Mouse (Mus musculus) T-helper 17 cell (primary cell): ENCODE results near the gene Kazn.

ENCODE experiments used
- in situ Hi-C, 2 experiments: fragments of 300-600 bp; cut with MboI, MseI; formaldehyde crosslinking; loops; 1 replicate in 1 of 2; 2 replicates in 1 of 2; pipeline ENCODE4 v1.15.1; 2025; ENCODE audit warnings: high pct_unique_total_duplicates in 2 of 2

Kazn gene

DNA sequence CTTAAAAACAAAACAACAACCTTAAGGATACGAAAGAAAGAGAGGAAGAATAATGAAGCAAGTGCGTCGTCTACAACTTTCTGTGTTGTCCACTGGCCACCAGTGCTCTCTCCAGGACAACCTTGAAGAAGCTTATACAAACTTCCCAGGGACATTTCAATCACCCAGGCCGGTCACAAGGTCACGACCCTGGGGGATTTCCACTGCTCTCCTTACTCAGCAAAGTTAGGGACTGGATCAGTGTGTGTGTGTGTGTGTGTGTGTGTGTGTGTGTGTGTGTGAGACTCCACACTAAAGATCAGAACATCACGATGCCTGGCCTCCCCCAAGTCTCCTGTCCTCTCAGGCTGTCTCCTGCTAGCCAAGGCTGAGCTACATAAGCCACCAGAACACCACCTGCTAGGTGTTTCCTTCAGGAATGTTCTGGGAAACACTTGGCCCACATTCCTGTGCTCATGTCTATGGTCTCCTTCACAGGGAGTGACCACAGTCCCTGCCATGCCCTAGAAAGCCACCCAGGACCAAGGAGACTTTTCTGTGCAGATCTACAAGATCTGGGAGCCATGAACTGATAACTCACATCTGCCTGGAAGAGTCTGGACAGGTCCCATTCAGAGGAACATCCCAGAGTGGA is 3.7 kb upstream of the Kazn start:
- in situ Hi-C loops = no loop called here

DNA sequence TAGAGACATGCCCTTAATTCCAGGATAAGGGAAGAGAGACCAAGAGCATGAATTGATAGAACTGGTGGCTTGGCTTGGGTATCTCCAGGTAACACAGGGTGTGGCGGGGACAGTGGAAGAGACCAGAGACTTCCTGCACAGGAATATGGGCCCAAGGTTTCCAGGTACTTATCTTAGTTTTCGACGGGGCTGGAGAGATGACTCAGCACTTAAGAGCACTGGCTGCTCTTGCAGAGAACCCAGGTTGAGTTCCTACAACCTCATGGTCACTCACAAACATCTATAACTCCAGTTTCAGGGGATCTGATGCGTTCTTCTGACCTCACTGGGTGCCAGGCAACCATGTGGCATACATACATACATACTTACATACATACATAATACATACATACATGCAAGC is 3.0 kb upstream of the Kazn start:
- in situ Hi-C loops = no loop called here

GRCm38 (mm10) chr4:142240874-142241273 is 1.7 kb upstream of the Kazn start:
- in situ Hi-C loops = no loop called here

DNA sequence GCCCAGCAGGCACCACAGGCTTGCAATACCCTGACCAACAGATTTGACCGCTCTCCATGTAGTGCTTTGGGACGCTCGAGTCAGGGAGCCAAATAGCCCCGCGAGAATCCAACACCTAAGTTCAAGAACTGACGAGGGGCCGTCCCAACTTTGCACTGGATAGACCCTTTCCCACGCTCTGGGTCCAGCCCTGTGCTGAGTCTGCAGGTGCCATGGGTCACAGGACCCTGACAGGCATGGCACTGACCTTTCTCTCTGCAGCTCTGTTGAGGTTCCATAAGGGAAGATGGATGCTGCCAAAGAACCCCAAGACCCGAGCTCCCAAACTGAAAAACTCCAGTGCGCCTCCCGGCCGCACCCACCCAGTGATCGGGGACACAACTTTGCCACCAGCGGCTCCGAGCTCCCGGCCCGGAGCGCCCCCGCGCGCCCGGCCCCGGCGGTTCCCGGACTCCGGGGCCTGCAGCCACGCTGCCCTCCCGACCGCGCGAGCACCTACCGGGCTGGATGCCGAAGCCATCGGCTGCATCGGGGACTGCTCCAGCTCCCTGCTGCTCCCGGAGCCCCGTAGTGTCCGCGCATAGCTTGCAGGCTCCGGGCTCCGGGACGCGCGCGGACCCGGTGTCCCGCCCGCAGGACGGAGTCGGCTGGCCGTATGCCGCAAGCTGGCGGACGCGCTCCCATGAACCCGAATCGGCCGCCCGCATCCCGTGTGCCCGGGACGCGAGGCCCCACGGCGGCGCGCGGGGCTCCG is 538 bp downstream of the Kazn start:
- in situ Hi-C loops = no loop called here

DNA sequence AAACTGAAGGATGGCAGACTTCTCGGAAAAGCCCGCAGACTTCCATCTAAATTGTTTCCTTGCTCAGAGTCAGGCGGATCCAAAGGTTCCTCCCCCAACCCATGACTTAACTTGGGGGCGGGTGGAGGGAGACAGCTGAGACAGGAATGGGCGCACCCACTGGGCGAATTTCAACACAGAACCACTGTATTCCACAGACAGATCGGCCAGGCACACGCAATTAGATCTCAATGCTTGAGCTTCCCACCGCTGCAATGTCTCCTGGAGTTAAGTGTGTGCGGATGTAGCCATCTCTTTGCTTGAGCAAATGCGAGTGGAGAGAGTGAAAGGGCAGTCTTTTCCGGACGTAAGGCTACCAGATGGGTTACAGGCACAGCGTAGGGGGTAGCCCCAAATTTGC is 1.2 kb downstream of the Kazn start:
- in situ Hi-C loops = no loop called here

GRCm38 (mm10) chr4:142236681-142237080 is 2.5 kb downstream of the Kazn start:
- in situ Hi-C loops = no loop called here

GRCm38 (mm10) chr4:142235426-142235825 is 3.8 kb downstream of the Kazn start:
- in situ Hi-C loops = no loop called here

DNA sequence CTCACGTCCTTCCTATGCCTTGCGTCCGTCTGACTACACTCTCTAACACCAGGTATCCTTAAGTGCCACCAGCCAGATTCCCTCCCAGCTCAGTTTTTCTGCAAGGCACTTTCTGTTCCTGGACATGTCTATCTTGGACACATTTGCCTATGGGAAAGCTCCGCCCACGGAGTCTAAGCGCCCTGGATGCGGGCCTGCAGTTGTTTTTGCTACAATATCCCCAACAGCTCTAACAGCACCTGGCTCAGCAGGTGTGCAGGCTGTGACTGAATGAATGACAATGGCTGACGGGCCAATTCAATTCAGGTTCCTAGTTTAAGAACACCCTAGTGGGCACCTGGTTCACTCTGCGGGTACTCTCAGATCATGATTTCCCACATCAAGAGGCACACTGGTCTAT is 4.4 kb downstream of the Kazn start:
- in situ Hi-C loops = no loop called here

DNA sequence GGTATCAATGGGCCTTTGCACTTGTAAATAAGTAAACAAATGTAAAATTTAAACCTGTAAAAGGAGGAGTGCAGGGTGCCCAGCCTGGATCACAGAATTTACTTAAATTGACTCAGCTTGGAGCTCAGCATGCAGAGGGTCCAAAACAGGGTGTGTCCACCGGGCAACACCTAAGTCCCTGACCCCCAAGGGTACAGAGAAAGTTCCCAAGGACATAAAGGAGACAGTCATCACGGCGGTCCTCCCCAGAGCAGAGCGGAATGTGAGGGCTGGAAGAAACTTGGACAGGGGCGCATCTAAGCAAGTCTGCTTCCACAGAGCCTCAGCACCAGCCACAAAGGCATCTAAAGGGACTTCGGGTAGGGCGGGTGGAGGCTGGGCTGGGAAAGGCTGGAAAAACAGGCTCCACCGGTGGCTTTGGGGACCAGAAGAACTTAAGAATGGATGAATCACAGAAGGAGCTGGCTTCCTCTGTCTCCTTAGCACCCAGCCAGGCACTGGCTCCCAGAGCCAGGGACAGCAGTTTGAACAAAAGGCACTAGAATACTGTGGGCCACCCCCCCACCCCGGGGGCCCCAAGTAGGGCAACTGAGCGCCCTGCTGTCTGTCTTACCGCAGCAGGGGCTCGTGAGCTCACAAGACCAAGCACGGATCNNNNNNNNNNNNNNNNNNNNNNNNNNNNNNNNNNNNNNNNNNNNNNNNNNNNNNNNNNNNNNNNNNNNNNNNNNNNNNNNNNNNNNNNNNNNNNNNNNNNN is 10.2 kb downstream of the Kazn start:
- in situ Hi-C loops = no loop called here

DNA sequence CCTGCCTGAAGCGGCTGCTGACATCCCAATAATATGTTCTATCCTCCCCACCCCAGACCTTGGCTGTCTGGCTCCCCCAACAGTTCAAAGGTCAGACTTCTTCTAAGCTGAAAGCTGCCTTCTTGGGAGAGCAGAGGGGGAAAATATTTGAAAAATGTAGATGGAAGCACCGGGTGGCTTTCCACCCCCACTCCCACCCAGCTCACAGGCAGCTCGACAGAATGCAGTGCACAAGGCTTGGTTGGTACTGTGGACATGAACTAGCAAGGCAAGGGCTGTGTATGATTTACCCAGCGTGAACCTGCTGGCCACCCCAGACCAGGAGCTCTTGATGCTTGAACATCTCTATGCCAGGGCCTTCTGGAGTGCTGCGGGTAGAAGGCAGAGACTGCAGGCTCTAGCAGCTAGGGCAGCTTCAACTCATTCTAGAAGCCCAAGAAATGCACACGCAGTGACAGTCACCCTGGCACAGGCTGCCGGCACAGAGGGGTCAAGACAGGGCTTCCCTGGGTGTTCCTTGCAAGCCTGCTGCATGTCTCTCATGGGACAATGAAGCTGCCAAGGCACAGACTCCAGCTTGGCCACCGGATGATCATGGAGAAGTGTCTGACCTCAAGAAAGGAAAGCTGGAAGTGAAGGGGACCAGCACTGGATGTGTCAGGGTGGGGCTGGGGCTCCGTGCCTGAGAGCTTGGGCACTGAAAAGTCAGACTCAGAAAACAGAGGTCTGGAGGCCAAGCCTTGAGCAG is 15.1 kb downstream of the Kazn start:
- in situ Hi-C loops = no loop called here

GRCm38 (mm10) chr4:142222385-142222784 is 16.8 kb downstream of the Kazn start:
- in situ Hi-C loops = no loop called here

GRCm38 (mm10) chr4:142221757-142222072 is 17.5 kb downstream of the Kazn start:
- in situ Hi-C loops = no loop called here

GRCm38 (mm10) chr4:142221025-142221756 is 18.0 kb downstream of the Kazn start:
- in situ Hi-C loops = no loop called here

- in situ Hi-C loops = no loop called here
These were observed 20.2 kb downstream of the Kazn start for GRCm38 (mm10) chr4:142218997-142219396.

- in situ Hi-C loops = no loop called here
These were observed 22.2 kb downstream of the Kazn start for GRCm38 (mm10) chr4:142217048-142217447.

DNA sequence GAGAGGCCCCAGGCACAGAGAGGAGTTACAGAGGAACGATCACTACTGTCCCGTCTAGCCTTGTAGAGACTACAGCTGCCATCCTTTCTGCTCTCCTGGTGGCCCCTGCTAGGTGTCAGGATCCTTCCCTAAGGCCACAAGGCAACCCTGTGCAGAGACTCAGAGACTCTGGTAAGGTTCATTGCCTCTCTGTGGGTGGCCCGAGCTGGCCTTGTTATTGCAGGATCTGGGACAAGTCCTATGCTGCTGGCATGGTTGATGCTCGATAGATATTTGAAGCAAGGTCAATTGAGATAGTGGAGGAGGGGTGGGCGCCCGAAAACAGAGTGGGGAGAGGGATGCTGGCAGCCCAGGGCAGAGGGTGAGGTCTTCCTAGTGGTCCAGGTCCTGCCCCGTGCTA is 23.4 kb downstream of the Kazn start:
- in situ Hi-C loops = no loop called here

GRCm38 (mm10) chr4:142214532-142214931 is 24.7 kb downstream of the Kazn start:
- in situ Hi-C loops = no loop called here

- in situ Hi-C loops = no loop called here
These were observed 26.8 kb downstream of the Kazn start for GRCm38 (mm10) chr4:142212425-142212824.

GRCm38 (mm10) chr4:142209884-142210283 is 29.3 kb downstream of the Kazn start:
- in situ Hi-C loops = no loop called here

- in situ Hi-C loops = no loop called here
These were observed 29.7 kb downstream of the Kazn start for GRCm38 (mm10) chr4:142209476-142209875.

DNA sequence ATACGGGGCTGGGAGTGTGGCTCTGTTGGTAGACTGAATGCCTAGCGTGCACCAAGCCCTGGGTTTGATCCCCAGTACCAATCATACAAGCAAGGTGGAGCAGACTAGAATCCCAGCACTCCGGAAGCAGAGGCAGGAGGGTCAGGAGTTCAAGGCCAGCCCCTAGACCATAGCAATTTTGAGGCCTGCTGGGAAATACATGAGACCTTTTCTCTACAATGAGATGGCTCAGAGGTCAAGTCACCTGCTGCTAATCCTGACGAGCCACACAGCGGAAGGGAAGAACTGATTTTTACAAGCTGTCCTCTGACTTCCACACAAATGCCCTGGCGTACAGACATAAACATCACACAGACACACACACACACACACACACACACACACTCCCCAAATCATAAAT is 33.5 kb downstream of the Kazn start:
- in situ Hi-C loops = no loop called here
